Mouse (Mus musculus) stomach, postnatal 0 days (tissue): ENCODE measurements at regions not wholly inside any gene's neighbourhood (a gene's known extent, or its start where the extent isn't known, plus 50 kb on each side); places are given as distances from the start of the nearest gene placed in this dataset.

ENCODE experiments used
- CTCF ChIP-seq: IDR thresholded peaks from 2 replicates; pipeline ENCODE4 v1.5.1; 2016; ENCODE audit warnings: antibody characterized with exemption, low read depth, mild to moderate bottlenecking, moderate library complexity
- EP300 ChIP-seq: optimal IDR thresholded peaks from 2 replicates; pipeline ENCODE3; 2016; ENCODE audit warnings: antibody characterized with exemption

DNA sequence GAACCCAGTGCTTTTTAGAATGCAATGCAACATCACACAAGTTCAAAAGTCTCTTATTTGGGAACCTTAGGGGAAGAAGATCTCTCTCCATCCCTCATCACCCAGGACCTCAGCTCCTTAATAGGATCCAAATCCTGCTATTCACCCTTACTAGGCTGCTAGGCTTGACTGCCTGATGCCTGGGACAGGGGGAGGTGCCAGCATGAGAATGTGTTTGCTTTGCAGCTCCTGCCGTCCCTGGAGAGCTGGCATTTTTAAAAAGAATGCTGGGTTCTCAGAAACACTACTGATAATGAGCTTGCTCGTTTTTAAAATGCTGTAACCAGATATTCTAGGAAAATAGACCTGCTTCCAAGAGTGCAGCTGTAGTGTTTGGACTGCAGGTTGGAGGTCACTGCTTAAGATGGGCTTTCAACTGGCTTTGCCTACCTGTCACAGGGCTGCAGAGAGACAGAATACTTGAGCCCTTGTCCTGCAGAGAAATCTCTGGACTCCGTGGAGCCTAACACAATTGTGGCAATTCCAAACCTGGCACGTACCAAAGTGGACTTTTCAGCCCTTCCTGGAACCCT is 463.7 kb upstream of the Tnp1 start:
- no peak for TF ChIP-seq EP300
- no peak for TF ChIP-seq CTCF
